Mouse (Mus musculus): ENCODE measurements around the gene Olfr550.
"Not testable (repeated sequence)": the region's sequence is repeated elsewhere in the genome, so short reads cannot be mapped to it uniquely, and the experiment has no call there.

Gene Olfr550

DNA sequence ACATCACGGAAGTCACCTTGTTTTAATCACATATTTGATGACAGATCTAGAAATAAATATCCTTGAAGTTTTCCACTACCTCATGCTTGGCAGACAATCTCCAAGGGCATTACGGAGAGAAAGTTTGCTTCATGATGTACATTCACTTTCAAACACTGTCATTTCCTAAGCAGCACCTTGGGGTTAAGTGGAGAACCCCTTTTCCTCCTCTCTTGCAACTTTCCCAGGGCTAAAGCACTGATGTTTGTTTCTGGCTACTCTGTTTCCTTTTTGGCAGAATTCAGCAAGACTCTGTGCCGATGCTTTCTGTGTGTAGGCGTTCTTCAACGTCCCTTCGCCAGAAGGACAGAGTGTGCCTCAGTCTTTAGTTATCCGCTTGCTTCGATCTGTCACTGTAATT is at the start of gene Olfr550:
Olfr550 (plus strand) TSS at position 301 of the 400 bp plus-strand sequence.
- no peak for DNase-seq

- DNase-seq = no peak
Observed at GRCm38 (mm10) chr7:102529052-102529451, 42.2 kb upstream of the Olfr550 start.

GRCm38 (mm10) chr7:102534449-102534848 is 36.8 kb upstream of the Olfr550 start, which contains the start of gene Olfr547:
Gene Olfr547 (plus strand): TSS chr7:102534749.
- DNase-seq = no peak

GRCm38 (mm10) chr7:102540596-102540995 is 30.6 kb upstream of the Olfr550 start, which contains the start of gene Olfr548-ps1:
Gene Olfr548-ps1 (plus strand): TSS chr7:102540896.
- no peak for DNase-seq

GRCm38 (mm10) chr7:102541251-102541650 is 30.0 kb upstream of the Olfr550 start:
- no peak for DNase-seq

DNA sequence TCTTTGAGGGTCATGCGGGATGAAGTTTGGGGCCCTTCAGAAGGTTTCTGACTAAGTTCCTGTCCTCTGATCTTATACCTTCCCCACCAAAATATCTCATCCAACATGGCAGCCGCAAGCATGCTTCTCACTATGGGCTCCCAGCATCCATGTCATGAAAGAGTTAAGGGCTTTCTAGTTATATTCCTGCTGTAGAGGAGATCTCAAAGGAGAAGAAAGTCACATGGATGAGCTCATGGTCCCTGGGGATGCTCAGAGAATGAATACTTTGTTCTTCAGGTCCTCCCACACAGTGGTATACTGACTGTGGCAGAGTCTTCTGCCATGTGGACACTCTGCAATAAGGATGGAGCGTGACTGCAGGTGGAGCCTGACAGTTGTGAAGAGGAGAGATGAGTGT is 21.7 kb upstream of the Olfr550 start, which contains the start of gene Olfr549:
Olfr549 (plus strand) TSS at position 301 of the 400 bp plus-strand sequence.
- DNase-seq = no peak

- DNase-seq = no peak
Observed at GRCm38 (mm10) chr7:102553279-102553678, 18.0 kb upstream of the Olfr550 start.

DNA sequence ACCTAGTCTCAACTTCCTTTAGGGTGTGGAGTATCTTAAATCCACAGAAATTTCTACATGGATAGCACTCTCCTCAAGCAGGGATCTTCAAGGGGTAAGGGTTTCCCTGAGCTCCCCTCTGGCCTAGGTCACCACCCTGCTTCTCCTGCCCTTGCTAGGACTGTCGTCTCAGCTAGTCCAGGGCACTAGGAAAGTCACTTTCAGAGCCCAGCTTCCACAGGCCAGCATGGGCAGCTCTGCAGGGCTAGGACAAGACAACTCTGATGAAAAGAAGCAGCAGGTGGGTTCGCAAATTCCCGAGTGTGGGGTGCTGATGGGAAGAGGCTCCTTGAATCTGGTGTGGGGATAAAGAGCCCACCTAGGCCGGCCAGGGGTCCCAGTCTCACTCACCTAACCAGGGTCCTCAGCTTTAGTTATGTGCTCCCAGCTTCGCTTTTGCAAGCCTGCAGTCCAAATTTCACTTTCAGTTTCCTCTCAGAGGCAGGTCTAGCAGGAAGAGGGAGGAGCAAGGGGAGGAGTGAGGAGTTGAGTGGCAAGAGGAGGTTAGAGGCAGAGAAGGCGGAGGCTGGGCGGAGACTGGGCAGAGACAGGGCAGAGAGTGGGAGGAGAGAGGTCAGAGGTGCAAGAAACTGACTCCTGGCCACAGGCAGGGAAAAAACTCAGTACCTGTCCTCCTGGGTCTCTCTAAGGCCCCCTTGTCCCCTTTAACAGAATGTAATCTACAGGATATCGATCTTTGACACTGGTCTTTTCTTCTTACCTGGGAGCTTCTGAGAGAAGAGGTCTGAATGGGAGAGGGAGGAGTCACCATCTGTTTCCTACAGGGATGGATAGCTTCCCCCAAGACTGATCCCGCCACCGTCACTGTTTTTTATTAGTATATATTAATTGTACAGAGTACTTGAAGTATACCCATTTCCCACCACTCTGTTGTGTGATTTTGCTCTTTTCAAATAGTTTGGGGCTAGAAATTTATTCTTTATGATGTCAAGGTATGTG is 5.9 kb upstream of the Olfr550 start, which contains the start of gene Trim21:
Trim21 (minus strand) TSS at position 488 of the 999 bp plus-strand sequence.
- peak; percentile 87 to 90 for DNase-seq

- no peak for DNase-seq
Observed at GRCm38 (mm10) chr7:102566219-102566618, 5.0 kb upstream of the Olfr550 start.

- no peak for DNase-seq
Observed at GRCm38 (mm10) chr7:102573174-102573830, 2.1 kb downstream of the Olfr550 start.

DNA sequence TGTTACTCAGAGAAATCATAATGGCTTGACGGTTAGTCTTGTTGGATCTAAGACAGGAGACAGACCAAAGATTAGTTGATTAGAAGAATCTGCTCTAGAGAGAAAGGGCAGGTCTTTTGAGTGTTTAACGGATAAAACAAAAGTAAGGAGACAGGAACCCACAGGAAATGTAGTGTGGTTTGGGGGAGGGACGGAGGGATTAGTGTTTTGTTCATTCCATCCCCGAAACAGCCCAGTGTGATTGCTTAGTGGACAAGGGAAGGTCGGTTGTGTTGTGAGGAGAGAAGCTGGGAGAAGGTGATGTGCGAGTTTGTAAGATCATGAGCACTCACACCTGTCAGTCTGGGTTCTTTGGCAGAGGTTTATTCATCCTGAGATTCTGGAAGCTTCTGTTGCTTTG is 4.8 kb downstream of the Olfr550 start:
- no peak for DNase-seq

DNA sequence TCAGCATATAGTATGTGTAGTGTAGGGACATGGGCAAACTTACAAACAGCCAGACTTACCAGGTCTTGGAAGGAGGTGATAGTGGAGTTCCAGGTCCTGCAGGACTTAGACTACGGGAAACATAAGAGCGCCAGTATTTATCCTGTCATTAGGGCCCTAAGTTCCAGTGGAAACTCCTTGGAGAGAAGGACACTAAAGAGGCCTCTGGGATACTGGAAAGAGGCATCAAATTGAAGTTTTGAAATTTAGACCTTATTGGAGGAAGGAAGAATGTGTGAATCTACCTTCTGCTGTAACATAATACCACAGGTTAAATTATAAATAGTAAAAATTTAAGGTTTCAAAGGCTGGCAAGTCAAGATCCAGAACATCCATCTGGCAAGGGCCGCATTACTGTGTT is 20.5 kb downstream of the Olfr550 start, which contains the start of gene Olfr551:
Olfr551 (minus strand) TSS at position 101 of the 400 bp plus-strand sequence.
- no peak for DNase-seq

GRCm38 (mm10) chr7:102597378-102598031 is 26.3 kb downstream of the Olfr550 start, which contains the start of gene Olfr552:
Gene Olfr552 (plus strand): TSS chr7:102597770.
- DNase-seq = no peak

DNA sequence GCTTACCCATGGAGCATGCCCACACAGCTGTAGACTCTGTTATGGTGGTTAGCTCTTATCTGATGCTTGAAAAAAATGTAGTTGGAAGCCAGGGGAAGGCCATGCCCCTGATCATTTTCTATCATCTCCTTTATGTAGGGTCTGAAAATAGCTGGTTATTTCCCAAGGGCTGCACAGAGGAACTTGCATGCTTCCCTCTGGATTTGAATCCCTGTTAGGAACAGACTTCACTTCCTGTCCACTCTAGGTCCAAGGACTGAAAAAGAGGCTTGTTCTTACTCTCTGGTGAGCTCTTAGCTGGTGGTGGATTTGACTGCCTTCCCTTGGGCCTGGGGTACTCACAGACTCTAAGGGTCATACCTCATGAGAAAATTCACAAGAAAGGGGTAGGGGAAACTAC is 46.9 kb downstream of the Olfr550 start, which contains the start of gene Olfr553:
Olfr553 (minus strand) TSS at position 101 of the 400 bp plus-strand sequence.
- DNase-seq = no peak

GRCm38 (mm10) chr7:102619608-102620007 is 48.4 kb downstream of the Olfr550 start:
- DNase-seq = peak; percentile 50 to 52

DNA sequence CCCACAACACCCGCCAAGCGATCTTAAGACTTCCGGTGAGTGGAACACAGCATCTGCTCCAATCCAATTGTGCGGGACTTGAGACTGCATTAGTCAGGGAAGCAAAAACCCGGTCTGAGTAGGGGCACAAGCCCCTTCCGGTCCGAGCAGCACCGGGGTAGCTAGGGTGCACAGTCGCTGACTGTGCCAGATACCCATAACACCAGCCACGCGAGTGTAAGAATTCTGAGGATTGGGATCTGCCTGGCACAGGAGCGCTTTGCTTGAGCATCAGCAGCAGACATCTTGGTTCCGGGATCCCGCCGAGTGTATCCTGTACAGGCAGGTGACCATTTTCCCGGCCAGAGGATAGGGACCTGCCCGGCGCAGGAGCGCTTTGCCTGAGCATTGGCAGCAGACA is 49.1 kb downstream of the Olfr550 start:
- DNase-seq = not testable (repeated sequence)
